Mouse (Mus musculus): ENCODE measurements around the gene Rab39.

Rab39 gene

GRCm38 (mm10) chr9:53705992-53706696 lies at the start of gene Rab39:
Gene Rab39, minus strand, starts transcription at chr9:53706232.
- in situ Hi-C loops (cut with MboI; ENCODE audit: unreplicated experiment in 2 of 2) = no loop called here

- in situ Hi-C loops (cut with MboI; ENCODE audit: unreplicated experiment in 2 of 2) = no loop called here
Observed at GRCm38 (mm10) chr9:53754801-53755200, 48.8 kb upstream of the Rab39 start.

- in situ Hi-C loops (cut with MboI; ENCODE audit: unreplicated experiment in 2 of 2) = no loop called here
Observed at GRCm38 (mm10) chr9:53750899-53751298, 44.9 kb upstream of the Rab39 start.

GRCm38 (mm10) chr9:53750411-53750810 lies 44.4 kb upstream of the Rab39 start:
- in situ Hi-C loops (cut with MboI; ENCODE audit: unreplicated experiment in 2 of 2) = no loop called here

- in situ Hi-C loops (cut with MboI; ENCODE audit: unreplicated experiment in 2 of 2) = no loop called here
Observed at GRCm38 (mm10) chr9:53740829-53741404, 34.9 kb upstream of the Rab39 start.

- in situ Hi-C loops (cut with MboI; ENCODE audit: unreplicated experiment in 2 of 2) = no loop called here
Observed at GRCm38 (mm10) chr9:53705491-53705991, 491 bp downstream of the Rab39 start.

GRCm38 (mm10) chr9:53702991-53703390 lies 3.0 kb downstream of the Rab39 start:
- in situ Hi-C loops (cut with MboI; ENCODE audit: unreplicated experiment in 2 of 2) = no loop called here

GRCm38 (mm10) chr9:53700496-53700895 lies 5.5 kb downstream of the Rab39 start:
- in situ Hi-C loops (cut with MboI; ENCODE audit: unreplicated experiment in 2 of 2) = no loop called here

GRCm38 (mm10) chr9:53695846-53696245 lies 10.2 kb downstream of the Rab39 start:
- in situ Hi-C loops (cut with MboI; ENCODE audit: unreplicated experiment in 2 of 2) = loop anchor here in 1 of 2 experiments (25.0 kb wide), 1 partner anchor 1709 kb away; no protein-coding TSS in a partner anchor

GRCm38 (mm10) chr9:53693718-53694117 lies 12.3 kb downstream of the Rab39 start:
- in situ Hi-C loops (cut with MboI; ENCODE audit: unreplicated experiment in 2 of 2) = loop anchor here in 1 of 2 experiments (25.0 kb wide), 1 partner anchor 1706 kb away; no protein-coding TSS in a partner anchor

- in situ Hi-C loops (cut with MboI; ENCODE audit: unreplicated experiment in 2 of 2) = loop anchor here in 1 of 2 experiments (25.0 kb wide), 1 partner anchor 1705 kb away; no protein-coding TSS in a partner anchor
Observed at GRCm38 (mm10) chr9:53691745-53692670, 14.0 kb downstream of the Rab39 start.

- in situ Hi-C loops (cut with MboI; ENCODE audit: unreplicated experiment in 2 of 2) = loop anchor here in 1 of 2 experiments (25.0 kb wide), 1 partner anchor 1694 kb away; no protein-coding TSS in a partner anchor
Observed at GRCm38 (mm10) chr9:53680851-53681250, 25.2 kb downstream of the Rab39 start.

GRCm38 (mm10) chr9:53676921-53677320 lies 29.1 kb downstream of the Rab39 start:
- in situ Hi-C loops (cut with MboI; ENCODE audit: unreplicated experiment in 2 of 2) = loop anchor here in 1 of 2 experiments (5.0 to 25.0 kb wide), 3 partner anchors 148 to 1690 kb away; no protein-coding TSS in a partner anchor

GRCm38 (mm10) chr9:53673571-53673970 lies 32.5 kb downstream of the Rab39 start:
- in situ Hi-C loops (cut with MboI; ENCODE audit: unreplicated experiment in 2 of 2) = loop anchor here (5.0 to 10.0 kb wide), 2 partner anchors 151 to 421 kb away; no protein-coding TSS in a partner anchor

GRCm38 (mm10) chr9:53669680-53670219 lies 36.3 kb downstream of the Rab39 start, which contains the start of gene Cul5:
Gene Cul5, minus strand, starts transcription at chr9:53670014.
- in situ Hi-C loops (cut with MboI; ENCODE audit: unreplicated experiment in 2 of 2) = loop anchor here (5.0 to 10.0 kb wide), 4 partner anchors 62 to 417 kb away; no protein-coding TSS in a partner anchor

- in situ Hi-C loops (cut with MboI; ENCODE audit: unreplicated experiment in 2 of 2) = loop anchor here (5.0 kb wide), 2 partner anchors 60 to 70 kb away; no protein-coding TSS in a partner anchor
Observed at GRCm38 (mm10) chr9:53667020-53667669, 38.9 kb downstream of the Rab39 start.

GRCm38 (mm10) chr9:53666665-53667019 lies 39.4 kb downstream of the Rab39 start:
- in situ Hi-C loops (cut with MboI; ENCODE audit: unreplicated experiment in 2 of 2) = loop anchor here (5.0 kb wide), 2 partner anchors 59 to 69 kb away; no protein-coding TSS in a partner anchor

- in situ Hi-C loops (cut with MboI; ENCODE audit: unreplicated experiment in 2 of 2) = loop anchor here (5.0 kb wide), 2 partner anchors 58 to 68 kb away; no protein-coding TSS in a partner anchor
Observed at GRCm38 (mm10) chr9:53665428-53665827, 40.6 kb downstream of the Rab39 start.

- in situ Hi-C loops (cut with MboI; ENCODE audit: unreplicated experiment in 2 of 2) = loop anchor here (5.0 kb wide), 2 partner anchors 58 to 68 kb away; no protein-coding TSS in a partner anchor
Observed at GRCm38 (mm10) chr9:53664819-53665218, 41.2 kb downstream of the Rab39 start.
